Mouse (Mus musculus): Measurements from ENCODE around the gene Lasp1. TPM values are rescaled to one million over a fixed set of nuclear protein-coding genes. Genes with fewer than 3 reads are reported as not detected.
A peak's percentile ranks its signal among the peaks of the same experiment; 100 is the strongest.
"Not testable (repeated sequence)": the region's sequence is repeated elsewhere in the genome, so short reads cannot be mapped to it uniquely, and the experiment has no call there.

The Lasp1 gene
- polyA plus RNA-seq, 1 experiment, result 397 TPM

GRCm38 (mm10) chr11:97781478-97781831 is 17.3 kb upstream of the Lasp1 start:
- no peaks in the 10 kb centered on the region for H3K27me3 ChIP-seq (ENCODE audit: control insufficient read depth, insufficient read depth, low read length)
- 2% methylated on average over 11 of the region's 11 CpGs for WGBS
- peak overlapping the region; percentile 60; the same call in 1 of the 2 replicates for H3K27ac ChIP-seq (ENCODE audit: insufficient read depth, low read depth, low read length)
- peaks cover 40% of the 10 kb centered on the region for H3K36me3 ChIP-seq (ENCODE audit: control insufficient read depth, insufficient read depth, low read length)
- H3K4me1 ChIP-seq (ENCODE audit: control insufficient read depth, insufficient read depth, insufficient read length, low read length), result peaks cover 10% of the 10 kb centered on the region; the same call in 1 of the 2 replicates
- H3K4me3 ChIP-seq (ENCODE audit: low read depth, low read length), result peak overlapping the region; percentile 96
- no peak for TF ChIP-seq POLR2A (IDR thresholded peaks at IDR 0.05; ENCODE audit: low read depth, low read length)
- no peak for TF ChIP-seq CTCF (IDR thresholded peaks at IDR 0.05; ENCODE audit: extremely low read depth, insufficient read length, insufficient replicate concordance, low read depth, low read length)

GRCm38 (mm10) chr11:97781832-97782563 is 16.8 kb upstream of the Lasp1 start, which contains the start of gene Rpl23:
Rpl23 (minus strand) TSS chr11:97782437.
- WGBS, result under 1% methylated on average over 67 of the region's 67 CpGs
- Histone ChIP-seq H3K4me3 (ENCODE audit: low read depth, low read length) (peak within 1 kb of the TSS; percentile 96), H3K27ac (ENCODE audit: insufficient read depth, low read depth, low read length) (peak within 1 kb of the TSS; percentile 60), H3K27me3 (ENCODE audit: control insufficient read depth, insufficient read depth, low read length) (no peaks in the 10 kb centered on the region), H3K4me1 (ENCODE audit: control insufficient read depth, insufficient read depth, insufficient read length, low read length) (peaks cover 10% of the 10 kb centered on the region; the same call in 1 of the 2 replicates), H3K36me3 (ENCODE audit: control insufficient read depth, insufficient read depth, low read length) (peaks cover 35% of the 10 kb centered on the region)
- TF ChIP-seq POLR2A (IDR thresholded peaks at IDR 0.05; ENCODE audit: low read depth, low read length), result peak; percentile 81
- no peak for TF ChIP-seq CTCF (IDR thresholded peaks at IDR 0.05; ENCODE audit: extremely low read depth, insufficient read length, insufficient replicate concordance, low read depth, low read length)

GRCm38 (mm10) chr11:97782564-97782895 is 16.3 kb upstream of the Lasp1 start:
- no peaks in the 10 kb centered on the region for H3K27me3 ChIP-seq (ENCODE audit: control insufficient read depth, insufficient read depth, low read length)

GRCm38 (mm10) chr11:97787961-97788360 is 10.8 kb upstream of the Lasp1 start:
- no peaks in the 10 kb centered on the region; the same call in 1 of the 2 replicates for H3K27me3 ChIP-seq (ENCODE audit: control insufficient read depth, insufficient read depth, low read length)
- H3K27ac ChIP-seq (ENCODE audit: insufficient read depth, low read depth, low read length), result no peak overlapping the region
- H3K36me3 ChIP-seq (ENCODE audit: control insufficient read depth, insufficient read depth, low read length), result no peaks in the 10 kb centered on the region
- no peak overlapping the region for H3K4me3 ChIP-seq (ENCODE audit: low read depth, low read length)
- H3K4me1 ChIP-seq (ENCODE audit: control insufficient read depth, insufficient read depth, insufficient read length, low read length), result no peaks in the 10 kb centered on the region
- no peak for TF ChIP-seq CTCF (IDR thresholded peaks at IDR 0.05; ENCODE audit: extremely low read depth, insufficient read length, insufficient replicate concordance, low read depth, low read length)
- no peak for TF ChIP-seq POLR2A (IDR thresholded peaks at IDR 0.05; ENCODE audit: low read depth, low read length)
- 92% methylated on average over 3 of the region's 3 CpGs for WGBS

More at GRCm38 (mm10) chr11:97782564-97782895, 16.3 kb upstream of the Lasp1 start:
- Histone ChIP-seq H3K36me3 (ENCODE audit: control insufficient read depth, insufficient read depth, low read length) (peaks cover 30% of the 10 kb centered on the region), H3K27ac (ENCODE audit: insufficient read depth, low read depth, low read length) (peak overlapping the region; percentile 45; the same call in 1 of the 2 replicates), H3K4me3 (ENCODE audit: low read depth, low read length) (peak overlapping the region; percentile 96), H3K4me1 (ENCODE audit: control insufficient read depth, insufficient read depth, insufficient read length, low read length) (peaks cover 10% of the 10 kb centered on the region; the same call in 1 of the 2 replicates)
- no peak for TF ChIP-seq POLR2A (IDR thresholded peaks at IDR 0.05; ENCODE audit: low read depth, low read length)
- TF ChIP-seq CTCF (IDR thresholded peaks at IDR 0.05; ENCODE audit: extremely low read depth, insufficient read length, insufficient replicate concordance, low read depth, low read length), result 0 out of 2 replicates have a peak, but pooled peaks have one; percentile 6
- 1% methylated on average over 10 of the region's 10 CpGs for WGBS

GRCm38 (mm10) chr11:97789727-97790126 is 9.1 kb upstream of the Lasp1 start:
- Histone ChIP-seq H3K36me3 (ENCODE audit: control insufficient read depth, insufficient read depth, low read length) (no peaks in the 10 kb centered on the region), H3K4me3 (ENCODE audit: low read depth, low read length) (no peak overlapping the region), H3K27ac (ENCODE audit: insufficient read depth, low read depth, low read length) (no peak overlapping the region), H3K4me1 (ENCODE audit: control insufficient read depth, insufficient read depth, insufficient read length, low read length) (no peaks in the 10 kb centered on the region), H3K27me3 (ENCODE audit: control insufficient read depth, insufficient read depth, low read length) (no peaks in the 10 kb centered on the region; the same call in 1 of the 2 replicates)
- WGBS, result 84% methylated on average over 5 of the region's 5 CpGs
- TF ChIP-seq CTCF (IDR thresholded peaks at IDR 0.05; ENCODE audit: extremely low read depth, insufficient read length, insufficient replicate concordance, low read depth, low read length) (no peak), POLR2A (IDR thresholded peaks at IDR 0.05; ENCODE audit: low read depth, low read length) (no peak)

DNA sequence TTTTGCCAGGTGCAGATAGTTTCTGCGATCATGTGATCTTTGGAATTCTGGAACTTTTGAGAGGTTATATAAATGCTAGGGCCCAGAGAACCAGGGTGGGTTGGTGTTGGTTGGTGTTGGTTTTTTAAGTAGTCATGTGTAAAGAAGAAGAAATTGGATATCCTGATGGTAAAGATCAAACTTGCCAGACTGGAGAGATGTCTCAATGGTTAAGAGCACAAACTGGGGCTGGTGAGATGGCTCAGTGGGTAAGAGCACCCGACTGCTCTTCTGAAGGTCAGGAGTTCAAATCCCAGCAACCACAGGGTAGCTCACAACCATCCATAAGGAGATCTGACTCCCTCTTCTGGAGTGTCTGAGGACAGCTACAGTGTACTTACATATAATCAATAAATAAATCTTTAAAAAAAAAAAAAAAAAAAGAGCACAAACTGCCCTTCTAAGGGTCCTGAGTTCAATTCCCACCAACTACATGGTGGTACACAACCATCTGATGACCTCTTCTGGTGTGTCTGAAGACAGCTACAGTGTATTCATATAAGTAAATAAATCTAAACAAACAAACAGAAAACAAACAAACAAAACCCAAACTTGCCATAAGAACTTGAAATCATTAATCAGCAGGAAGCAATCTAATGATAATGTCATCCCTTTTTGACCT is 7.9 kb upstream of the Lasp1 start:
- WGBS, result 60% methylated on average over 2 of the region's 2 CpGs
- not testable (repeated sequence) for H3K27me3 ChIP-seq (ENCODE audit: control insufficient read depth, insufficient read depth, low read length); H3K4me1 ChIP-seq (ENCODE audit: control insufficient read depth, insufficient read depth, insufficient read length, low read length); H3K36me3 ChIP-seq (ENCODE audit: control insufficient read depth, insufficient read depth, low read length); H3K27ac ChIP-seq (ENCODE audit: insufficient read depth, low read depth, low read length); H3K4me3 ChIP-seq (ENCODE audit: low read depth, low read length)

DNA sequence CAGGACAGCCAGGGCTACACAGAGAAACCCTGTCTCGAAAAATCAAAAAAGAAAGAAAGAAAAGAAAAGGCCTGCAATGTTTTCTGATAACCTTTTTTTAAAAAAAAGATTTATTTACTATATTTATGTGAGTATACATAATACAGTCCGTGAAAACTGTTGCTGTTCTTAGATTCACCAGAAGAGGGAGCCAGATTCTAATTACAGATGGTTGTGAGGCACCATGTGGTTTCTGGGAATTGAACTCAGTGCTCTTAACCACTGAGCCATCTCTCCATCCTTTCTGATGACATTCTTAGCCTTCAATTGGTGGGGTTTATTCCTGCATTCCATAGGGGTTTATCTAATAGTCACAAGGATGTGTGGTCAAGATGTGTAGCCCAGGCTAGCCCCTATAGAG is 5.6 kb upstream of the Lasp1 start:
- WGBS, result 4% methylated on average over 2 of the region's 2 CpGs
- TF ChIP-seq CTCF (IDR thresholded peaks at IDR 0.05; ENCODE audit: extremely low read depth, insufficient read length, insufficient replicate concordance, low read depth, low read length) (no peak), POLR2A (IDR thresholded peaks at IDR 0.05; ENCODE audit: low read depth, low read length) (no peak)
- Histone ChIP-seq H3K4me1 (ENCODE audit: control insufficient read depth, insufficient read depth, insufficient read length, low read length) (peaks cover 2% of the 10 kb centered on the region; the same call in 1 of the 2 replicates), H3K36me3 (ENCODE audit: control insufficient read depth, insufficient read depth, low read length) (no peaks in the 10 kb centered on the region), H3K27ac (ENCODE audit: insufficient read depth, low read depth, low read length) (no peak overlapping the region), H3K4me3 (ENCODE audit: low read depth, low read length) (no peak overlapping the region), H3K27me3 (ENCODE audit: control insufficient read depth, insufficient read depth, low read length) (no peaks in the 10 kb centered on the region; the same call in 1 of the 2 replicates)

Measured in small intestine, adult 2 months (tissue).